ENCODE assay signal across 8 mouse cellular contexts in the genomic region with DNA sequence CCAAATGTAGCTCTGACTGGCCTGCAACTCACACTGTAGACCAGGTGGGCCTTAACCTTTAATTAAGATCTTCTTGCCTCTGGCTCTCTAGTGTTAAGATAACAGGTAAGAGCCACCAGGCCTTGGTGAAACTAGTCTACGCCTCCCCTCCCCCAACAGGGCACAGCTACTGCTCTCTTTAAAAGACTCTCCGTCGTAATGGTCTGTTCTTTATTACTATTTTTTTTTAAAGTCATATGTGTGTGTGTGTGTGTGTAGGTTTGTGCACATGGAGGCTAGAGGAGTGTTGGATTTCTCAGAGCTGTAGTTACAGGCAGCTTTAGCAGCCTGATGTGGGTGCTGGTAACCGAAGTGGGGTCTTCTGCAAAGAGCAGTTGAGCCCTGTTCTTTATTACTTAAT. TPM values are rescaled to one million over a fixed set of nuclear protein-coding genes. Genes with fewer than 3 reads are reported as not detected.
DNase-seq lines count a peak whose midpoint lies in the region; ATAC-seq and TF ChIP-seq lines count a peak whose summit lies in the region.

No protein-coding gene starts in this region.

- TF ChIP-seq CTCF in C2C12 (IDR thresholded peaks at IDR 0.05; ENCODE audit: control insufficient read depth, insufficient read depth, insufficient read length): no peak

- H3K9me3 ChIP-seq in forebrain, embryonic 14.5 days (replicated peaks; ENCODE audit: control insufficient read depth, low read length): no peaks in the 10 kb centered on the region
- H3K9me3 ChIP-seq in liver, embryonic 12.5 days (replicated peaks): no peaks in the 10 kb centered on the region

- H3K4me1 ChIP-seq in forebrain, embryonic 14.5 days (ENCODE audit: control insufficient read depth, insufficient read depth, low read length): peaks cover 11% of the 10 kb centered on the region; the same call in 1 of the 2 replicates
- peaks cover 30% of the 10 kb centered on the region for H3K4me1 ChIP-seq in liver, embryonic 12.5 days

- peaks cover 40% of the 10 kb centered on the region for H3K79me2 ChIP-seq in C2C12 (ENCODE audit: control insufficient read depth, insufficient read depth)

- 41% methylated on average over 4 of the region's 4 CpGs for WGBS in forebrain, embryonic 14.5 days
- 58% methylated on average over 4 of the region's 4 CpGs for WGBS in liver, embryonic 12.5 days (ENCODE audit: insufficient replicate concordance)

- ATAC-seq in forebrain, embryonic 14.5 days: no peak
- ATAC-seq in liver, embryonic 12.5 days: no peak

- peak; percentile 57 for DNase-seq in cerebellum, adult 9-10 months
- DNase-seq in cerebellum, postnatal 4 days (ENCODE audit: low spot score in 2 of 2): no peak
- DNase-seq in forebrain, embryonic 14.5 days (ENCODE audit: low spot score): no peak
- DNase-seq in thymus, postnatal 0 days (ENCODE audit: low spot score): no peak
- DNase-seq in layer of hippocampus, adult 11-12 months (ENCODE audit: low spot score): no peak
- DNase-seq in frontal cortex, postnatal 14 days (ENCODE audit: low spot score in 2 of 2): no peak

- peak overlapping the region; percentile 67 for H3K4me2 ChIP-seq in forebrain, embryonic 14.5 days (ENCODE audit: low read length)
- peak overlapping the region; percentile 82 for H3K4me2 ChIP-seq in liver, embryonic 12.5 days

- no peak overlapping the region for H3ac ChIP-seq in C2C12 (ENCODE audit: control insufficient read depth, insufficient read length, low read depth)

- no peaks in the 10 kb centered on the region for H3K27me3 ChIP-seq in C2C12 (ENCODE audit: control insufficient read depth, insufficient read depth, insufficient read length)
- no peaks in the 10 kb centered on the region for H3K27me3 ChIP-seq in forebrain, embryonic 14.5 days (replicated peaks; ENCODE audit: control insufficient read depth, insufficient read depth, low read length)
- no peaks in the 10 kb centered on the region for H3K27me3 ChIP-seq in liver, embryonic 12.5 days (replicated peaks)

- H3K9ac ChIP-seq in forebrain, embryonic 14.5 days (ENCODE audit: low read length): no peak overlapping the region
- peak overlapping the region; percentile 84 for H3K9ac ChIP-seq in liver, embryonic 12.5 days

- peaks cover 31% of the 10 kb centered on the region for H3K79me3 ChIP-seq in C2C12 (ENCODE audit: low read depth)

- peak overlapping the region; percentile 99 for H3K27ac ChIP-seq in forebrain, embryonic 14.5 days (ENCODE audit: low read depth, low read length)
- H3K27ac ChIP-seq in liver, embryonic 12.5 days: peak overlapping the region; percentile 94

- H3K36me3 ChIP-seq in C2C12 (ENCODE audit: control insufficient read depth, insufficient read depth): no peaks in the 10 kb centered on the region
- H3K36me3 ChIP-seq in forebrain, embryonic 14.5 days (ENCODE audit: control insufficient read depth, insufficient read depth, low read length): no peaks in the 10 kb centered on the region
- H3K36me3 ChIP-seq in liver, embryonic 12.5 days: no peaks in the 10 kb centered on the region

- H3K4me3 ChIP-seq in C2C12 (ENCODE audit: insufficient read depth, poor library complexity, severe bottlenecking): peak overlapping the region; percentile 79
- peak overlapping the region; percentile 100 for H3K4me3 ChIP-seq in forebrain, embryonic 14.5 days (ENCODE audit: low read depth, low read length)
- H3K4me3 ChIP-seq in liver, embryonic 12.5 days: peak overlapping the region; percentile 89

TF ChIP-seq in C2C12, 6 proteins besides CTCF, POLR2A, EP300 and RAD21:
- TF ChIP-seq CEBPB (IDR thresholded peaks at IDR 0.05; ENCODE audit: low read depth): no peak
- TF ChIP-seq MAX (IDR thresholded peaks at IDR 0.05): no peak
- TF ChIP-seq USF1 (IDR thresholded peaks at IDR 0.05; ENCODE audit: low read depth): no peak
- TF ChIP-seq FOSL1 (IDR thresholded peaks at IDR 0.05; ENCODE audit: insufficient read depth, low read length, poor library complexity, severe bottlenecking): no peak
- TF ChIP-seq MYOD1 (IDR thresholded peaks at IDR 0.05; ENCODE audit: control insufficient read depth, insufficient read length, low read depth): no peak
- no peak for TF ChIP-seq MYOG (IDR thresholded peaks at IDR 0.05; ENCODE audit: control insufficient read depth, extremely low read depth, insufficient read length)
TF ChIP-seq in C2C12: peak in this region for 0.

RNA-seq across cellular contexts. Expression of gene Rere, which starts 1.0 kb away (rescaled TPM):
- polyA plus RNA-seq in C2C12 (2012; fragmentation: generic; extraction: Trizol): 27.1 TPM
- polyA plus RNA-seq in forebrain, embryonic 14.5 days (2014; fragmentation: Nextera tagmentation; extraction: Ambion mirVana): 21.2 and 25.1 TPM in 2 replicates
- 11.6 and 12.8 TPM in 2 replicates for polyA plus RNA-seq in liver, embryonic 12.5 days (2016; fragmentation: Nextera tagmentation; extraction: Ambion mirVana)
- polyA plus RNA-seq in thymus, postnatal 0 days (2015; fragmentation: Nextera tagmentation; extraction: Ambion mirVana): 9.8 and 13.6 TPM in 2 replicates

RNA-seq across cellular contexts. Expression of gene Eno1, which starts 43.9 kb away (rescaled TPM):
- 1,471 TPM for polyA plus RNA-seq in C2C12 (2012; fragmentation: generic; extraction: Trizol)
- polyA plus RNA-seq in forebrain, embryonic 14.5 days (2014; fragmentation: Nextera tagmentation; extraction: Ambion mirVana): 958 and 988 TPM in 2 replicates
- polyA plus RNA-seq in liver, embryonic 12.5 days (2016; fragmentation: Nextera tagmentation; extraction: Ambion mirVana): 1,241 and 1,342 TPM in 2 replicates
- 700 and 780 TPM in 2 replicates for polyA plus RNA-seq in thymus, postnatal 0 days (2015; fragmentation: Nextera tagmentation; extraction: Ambion mirVana)
